Mouse (Mus musculus) Patski (cell line): ENCODE results near the gene Chmp5. TPM values are rescaled to one million over a fixed set of nuclear protein-coding genes. Genes with fewer than 3 reads are reported as not detected.

Experiments
- ATAC-seq: fragments of 100-300 bp; one replicate; pipeline ENCODE4 v1.8.0; 2021
- CTCF ChIA-PET: fragments of 350-600 bp; sonication (Branson Sonifier 250); formaldehyde crosslinking; loops from one replicate; lab custom pipeline; 2022; ENCODE audit warnings: inconsistent platforms; lab: Charles Lee
- POLR2A ChIA-PET: fragments of 350-600 bp; sonication (Branson Sonifier 250); formaldehyde crosslinking; loops from one replicate; lab custom pipeline; 2022; ENCODE audit warnings: antibody characterized with exemption, inconsistent platforms; lab: Charles Lee
- DNase-seq: peaks from one replicate; pipeline ENCODE4 v3.0.0-alpha.2; 2011; ENCODE audit warnings: low read depth, low spot score
- H3K27me3 ChIP-seq: fragments of 371-371 bp; one replicate; pipeline ENCODE4 v1.5.1; 2021
- CTCF ChIP-seq: fragments of 100-300 bp; IDR thresholded peaks from one replicate; pipeline ENCODE4 v1.5.1; 2021
- in situ Hi-C: fragments of 300-500 bp; cut with MboI; formaldehyde crosslinking; loops from 3 replicates; pipeline ENCODE4 v1.11.1; 2018; ENCODE audit warnings: low pct_unique_long_range_greater_than_20kb, mixed read lengths
- polyA plus RNA-seq: library from polyadenylated mRNA; unstranded; gene quantifications from one replicate; pipeline ENCODE4 v1.2.3, GENCODE M21; 2021

The Chmp5 gene
- 110 TPM for polyA plus RNA-seq

DNA sequence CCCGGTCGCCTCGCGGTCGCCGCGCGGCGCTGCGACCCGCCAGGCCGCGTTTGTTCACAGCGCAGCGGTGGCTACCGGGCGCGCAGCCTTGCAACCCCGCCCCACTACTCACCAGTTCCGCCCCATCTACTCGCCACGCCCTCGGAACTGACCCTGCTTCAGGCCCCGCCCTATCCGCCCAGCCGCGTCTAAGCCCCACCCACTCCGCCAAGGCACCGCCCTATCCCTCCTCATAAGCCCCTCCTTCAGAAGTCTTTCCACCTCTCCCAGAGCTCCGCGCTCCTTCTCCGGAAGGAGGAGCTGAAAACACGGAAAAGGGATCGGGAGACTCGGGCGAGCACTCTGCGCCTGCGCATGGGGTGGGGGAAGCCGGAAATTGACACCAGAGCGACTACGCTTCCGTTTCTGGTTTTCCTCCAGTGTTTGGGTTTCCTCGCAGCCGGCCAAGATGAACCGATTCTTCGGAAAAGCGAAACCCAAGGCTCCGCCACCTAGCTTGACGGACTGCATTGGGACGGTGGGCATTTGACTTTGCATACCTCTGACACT lies at the start of gene Chmp5, which contains the start of gene Bag1:
Chmp5 (plus strand) TSS at position 248 of the 549 bp plus-strand sequence.
Bag1 (minus strand) TSS at position 135 of the 549 bp plus-strand sequence.
- ATAC-seq = peak; percentile 95

DNA sequence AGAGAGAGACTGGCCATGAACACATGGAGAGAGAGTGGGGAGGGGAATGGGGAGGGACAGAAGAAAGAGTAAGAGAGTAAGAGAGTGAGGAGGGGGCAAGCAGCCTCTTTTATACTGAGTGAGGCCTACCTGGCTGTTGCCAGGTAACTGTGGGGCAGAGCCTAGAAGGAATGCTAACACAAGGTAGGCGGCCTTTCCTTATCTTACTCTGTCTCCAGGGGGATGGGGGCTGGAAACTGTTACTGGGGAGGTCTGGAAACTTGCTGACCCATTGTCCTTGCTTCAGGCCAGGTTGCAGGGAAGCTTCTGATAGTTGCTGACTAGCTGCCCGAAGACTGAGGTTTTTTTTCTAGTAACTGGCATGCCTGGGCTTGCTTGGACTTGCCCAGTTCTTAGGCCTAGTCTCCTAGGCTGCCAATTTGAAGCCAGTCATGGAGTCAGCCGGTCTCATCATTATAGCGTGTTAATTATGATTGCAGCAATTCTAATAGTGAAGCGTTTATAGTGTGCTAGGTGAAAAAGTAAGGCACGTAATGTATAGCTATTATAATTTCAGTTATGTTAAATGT lies 49.6 kb upstream of the Chmp5 start:
- H3K27me3 ChIP-seq = no peaks in the 10 kb centered on the region
- TF ChIP-seq CTCF = no peak
- DNase-seq = no peak
- ChIA-PET POLR2A (no interaction called here), CTCF (interaction anchor here (1.0 to 1.5 kb wide), 2 partner anchors 12 to 13 kb away, joined by 3 read pairs; no protein-coding TSS in a partner anchor)
- in situ Hi-C loops = no loop called here
- ATAC-seq = no peak

More for the DNA sequence above, at the start of gene Chmp5, which contains the start of gene Bag1:
- DNase-seq = peak; percentile 96
- TF ChIP-seq CTCF = no peak
- ChIA-PET POLR2A (no interaction called here), CTCF (no interaction called here)
- no peaks in the 10 kb centered on the region for H3K27me3 ChIP-seq
- in situ Hi-C loops = no loop called here

DNA sequence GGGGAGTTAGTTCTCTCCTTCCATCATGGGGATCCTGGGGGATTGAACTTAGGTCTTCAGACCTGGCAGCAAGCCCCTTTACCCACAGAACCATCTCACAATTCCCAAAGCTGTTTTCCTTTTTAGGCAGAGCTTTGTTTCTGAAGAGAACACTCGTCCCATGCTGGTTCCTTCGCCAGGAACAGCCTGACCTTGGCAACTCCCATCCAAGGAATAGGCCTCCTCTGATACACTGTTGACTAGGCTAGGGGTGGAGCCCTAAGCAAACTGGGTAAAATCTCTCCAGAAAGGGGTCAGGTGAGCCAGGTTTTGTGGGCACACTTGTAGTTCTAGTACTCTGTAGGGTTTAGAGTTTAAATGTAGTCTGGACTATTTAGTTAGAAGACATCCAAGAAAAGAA lies 48.9 kb upstream of the Chmp5 start:
- ATAC-seq = no peak

DNA sequence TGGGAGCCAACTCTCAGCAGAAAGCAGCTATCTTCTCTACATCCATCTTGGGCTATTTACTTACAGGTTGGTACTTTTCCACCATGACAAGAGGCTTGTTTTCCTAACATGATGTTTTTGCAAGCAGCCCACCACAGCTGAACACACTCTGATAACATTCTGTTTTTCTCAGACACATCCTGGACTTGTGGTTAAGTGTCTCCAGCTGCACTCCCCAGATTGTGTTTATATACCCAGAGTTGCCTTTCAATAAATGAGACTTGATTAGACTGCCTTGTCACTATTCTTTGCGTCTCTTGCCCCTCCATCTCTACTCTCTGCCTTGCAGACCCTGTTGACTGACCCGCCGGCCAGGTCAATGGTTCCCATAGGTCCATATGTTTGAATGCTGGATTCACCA lies 48.1 kb upstream of the Chmp5 start:
- POLR2A ChIA-PET = no interaction called here
- TF ChIP-seq CTCF = no peak

More for the DNA sequence above, 48.9 kb upstream of the Chmp5 start:
- in situ Hi-C loops = no loop called here
- ChIA-PET CTCF (interaction anchor here (1.5 kb wide), 1 partner anchor 12 kb away, joined by 3 read pairs; no protein-coding TSS in a partner anchor), POLR2A (no interaction called here)
- H3K27me3 ChIP-seq = no peaks in the 10 kb centered on the region
- no peak for DNase-seq
- TF ChIP-seq CTCF = no peak

DNA sequence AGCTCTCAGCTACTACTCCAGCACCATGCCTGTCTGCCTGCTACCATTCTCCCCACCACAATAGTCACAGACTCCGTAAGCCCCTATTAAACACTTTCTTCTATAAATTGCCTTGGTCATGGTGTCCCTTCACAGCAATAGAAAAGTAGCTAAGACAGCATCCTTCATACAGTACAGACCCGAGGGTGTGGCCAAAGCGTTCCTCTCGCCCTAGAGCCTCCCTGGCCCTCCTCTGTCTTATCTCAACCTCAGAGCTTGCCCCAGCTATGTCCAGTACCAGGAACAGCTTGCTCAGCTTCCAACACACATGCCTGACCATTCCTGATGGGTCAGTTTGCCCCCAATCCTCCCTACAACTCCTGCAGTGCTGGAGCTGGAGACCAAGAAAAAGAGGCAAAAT lies 47.6 kb upstream of the Chmp5 start:
- TF ChIP-seq CTCF = no peak
- DNase-seq (no peak), ATAC-seq (no peak)
- in situ Hi-C loops = no loop called here
- H3K27me3 ChIP-seq = no peaks in the 10 kb centered on the region
- ChIA-PET POLR2A (no interaction called here), CTCF (interaction anchor here (1.7 kb wide), 1 partner anchor 127 kb away, joined by 6 read pairs; no protein-coding TSS in a partner anchor)

More for the DNA sequence above, 48.1 kb upstream of the Chmp5 start:
- DNase-seq = no peak
- CTCF ChIA-PET = interaction anchor here (1.5 to 1.7 kb wide), 2 partner anchors 13 to 127 kb away, joined by 3 to 6 read pairs; no protein-coding TSS in a partner anchor
- no peaks in the 10 kb centered on the region for H3K27me3 ChIP-seq
- in situ Hi-C loops = no loop called here
- no peak for ATAC-seq

DNA sequence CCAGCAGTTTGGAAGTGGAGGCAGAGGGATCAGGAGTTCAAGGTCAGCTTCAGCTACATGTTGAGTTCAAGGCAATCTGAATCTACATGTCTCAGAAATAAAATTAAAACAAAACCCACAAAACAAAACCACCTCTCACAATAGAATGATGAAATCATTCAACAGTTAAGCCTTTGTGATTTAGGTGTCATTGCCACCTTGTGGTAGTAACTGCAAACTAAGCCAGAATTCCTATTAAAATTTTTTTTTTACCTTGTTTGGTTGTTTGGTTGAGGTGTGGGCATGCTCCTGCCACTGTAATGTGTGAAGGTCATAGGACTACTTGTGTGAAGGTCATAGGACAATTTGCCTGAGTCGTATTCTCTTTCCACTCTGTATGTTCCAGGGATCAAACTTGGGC lies 41.9 kb upstream of the Chmp5 start:
- ChIA-PET POLR2A (no interaction called here), CTCF (interaction anchor here (1.0 to 3.9 kb wide), 7 partner anchors 21 to 131 kb away, joined by 3 to 52 read pairs (median 3); no protein-coding TSS in a partner anchor)
- in situ Hi-C loops = loop anchor here (5.0 kb wide), 1 partner anchor 134 kb away; no protein-coding TSS in a partner anchor
- DNase-seq (no peak), ATAC-seq (peak; percentile 17)
- H3K27me3 ChIP-seq = no peaks in the 10 kb centered on the region
- peak; percentile 50 for TF ChIP-seq CTCF

DNA sequence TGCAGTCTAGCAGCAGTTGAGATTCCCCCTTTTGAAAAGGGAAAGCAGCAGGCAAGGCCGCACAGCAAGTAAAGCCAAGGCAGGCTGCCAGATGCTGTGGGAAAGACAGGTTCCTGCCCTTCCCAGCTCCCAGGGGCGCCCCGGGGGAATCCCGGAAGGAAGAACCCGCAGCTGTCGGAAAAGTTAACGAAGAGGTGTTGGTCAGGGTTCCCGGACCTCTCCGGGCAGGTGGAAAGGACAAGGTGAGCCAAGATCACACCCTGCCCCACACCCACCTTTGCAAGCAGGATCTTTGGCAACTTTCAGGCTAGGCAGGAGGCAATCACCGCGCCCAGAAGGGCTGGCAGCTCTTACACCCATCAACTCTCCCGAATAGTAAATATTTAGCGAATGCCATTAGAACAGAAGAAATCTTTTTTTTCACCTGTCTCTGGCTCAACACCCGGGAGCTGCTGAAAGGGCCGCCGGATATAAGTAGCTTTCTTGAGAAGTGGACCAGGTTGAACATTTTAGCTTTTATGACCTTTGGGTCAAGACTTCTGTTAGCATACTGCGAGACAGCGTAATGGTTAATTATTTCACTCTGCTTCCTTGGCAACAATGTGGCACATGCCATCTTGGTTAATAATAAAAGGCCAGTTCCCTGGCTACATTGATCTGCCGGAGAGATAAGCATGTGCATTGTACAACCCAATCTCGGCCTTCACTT lies 39.8 kb upstream of the Chmp5 start:
- in situ Hi-C loops = loop anchor here (5.0 kb wide), 1 partner anchor 136 kb away; no protein-coding TSS in a partner anchor
- no peak for TF ChIP-seq CTCF
- ChIA-PET CTCF (interaction anchor here (1.3 to 3.9 kb wide), 2 partner anchors 30 to 134 kb away, joined by 6 to 52 read pairs; no protein-coding TSS in a partner anchor), POLR2A (interaction anchor here (0.6 kb wide), 1 partner anchor 41 kb away, joined by 3 read pairs; no protein-coding TSS in a partner anchor)
- ATAC-seq (no peak), DNase-seq (no peak)
- no peaks in the 10 kb centered on the region for H3K27me3 ChIP-seq

DNA sequence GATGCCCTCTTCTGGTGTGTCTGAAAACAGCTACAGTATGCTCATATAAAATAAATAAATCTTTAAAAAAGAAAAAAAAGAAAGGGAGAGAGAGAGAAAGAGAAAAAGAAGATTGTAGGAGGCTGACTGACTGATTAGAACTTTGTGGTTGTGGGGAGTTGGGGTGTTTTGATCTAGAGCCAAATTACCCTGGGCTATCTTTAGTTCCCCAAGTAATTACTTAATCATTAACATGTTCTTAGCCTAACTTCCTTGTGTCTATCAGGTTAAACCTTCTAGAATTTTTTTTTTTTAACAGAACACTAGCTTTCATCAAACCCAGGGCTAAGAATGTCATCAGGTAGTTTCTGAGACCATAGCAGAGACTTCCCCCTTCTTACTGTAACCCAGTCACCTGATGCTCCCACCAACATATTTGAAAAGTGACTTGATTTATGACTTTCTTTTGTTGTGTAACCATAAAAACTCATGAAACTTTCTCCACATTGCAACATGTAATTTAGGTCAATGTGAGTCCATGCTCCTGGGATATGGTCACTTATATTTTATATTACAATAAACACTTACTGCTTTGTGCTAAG lies 33.8 kb upstream of the Chmp5 start:
- ChIA-PET POLR2A (no interaction called here), CTCF (interaction anchor here (0.6 to 1.4 kb wide), 4 partner anchors 22 to 141 kb away, joined by 3 read pairs; no protein-coding TSS in a partner anchor)
- no peak for ATAC-seq
- in situ Hi-C loops = no loop called here
- no peaks in the 10 kb centered on the region for H3K27me3 ChIP-seq
- peak; percentile 3 for DNase-seq
- TF ChIP-seq CTCF = no peak

DNA sequence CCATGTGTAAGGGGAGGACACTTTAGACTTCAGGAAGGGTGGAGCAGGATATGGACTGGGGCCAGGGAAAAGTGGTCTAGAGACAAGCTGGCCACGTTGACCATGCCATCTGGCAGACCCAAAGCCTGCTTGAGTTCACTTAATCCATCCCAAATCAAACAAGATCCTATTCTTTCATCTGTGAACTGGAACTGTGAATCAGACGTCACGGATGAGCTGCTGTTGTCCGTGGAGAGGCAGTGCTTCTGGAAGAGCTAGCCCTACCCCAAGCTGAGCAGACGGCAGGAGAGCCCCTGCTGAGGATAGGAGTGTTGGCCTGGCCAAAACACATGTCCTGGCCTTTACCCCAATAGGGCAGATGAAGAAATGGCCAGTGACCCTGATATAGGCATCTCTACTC lies 32.3 kb upstream of the Chmp5 start:
- H3K27me3 ChIP-seq = no peaks in the 10 kb centered on the region
- peak; percentile 78 for DNase-seq
- ChIA-PET CTCF (interaction anchor here (1.2 kb wide), 1 partner anchor 141 kb away, joined by 3 read pairs; no protein-coding TSS in a partner anchor), POLR2A (no interaction called here)
- in situ Hi-C loops = no loop called here
- TF ChIP-seq CTCF = no peak
- ATAC-seq = peak; percentile 92

DNA sequence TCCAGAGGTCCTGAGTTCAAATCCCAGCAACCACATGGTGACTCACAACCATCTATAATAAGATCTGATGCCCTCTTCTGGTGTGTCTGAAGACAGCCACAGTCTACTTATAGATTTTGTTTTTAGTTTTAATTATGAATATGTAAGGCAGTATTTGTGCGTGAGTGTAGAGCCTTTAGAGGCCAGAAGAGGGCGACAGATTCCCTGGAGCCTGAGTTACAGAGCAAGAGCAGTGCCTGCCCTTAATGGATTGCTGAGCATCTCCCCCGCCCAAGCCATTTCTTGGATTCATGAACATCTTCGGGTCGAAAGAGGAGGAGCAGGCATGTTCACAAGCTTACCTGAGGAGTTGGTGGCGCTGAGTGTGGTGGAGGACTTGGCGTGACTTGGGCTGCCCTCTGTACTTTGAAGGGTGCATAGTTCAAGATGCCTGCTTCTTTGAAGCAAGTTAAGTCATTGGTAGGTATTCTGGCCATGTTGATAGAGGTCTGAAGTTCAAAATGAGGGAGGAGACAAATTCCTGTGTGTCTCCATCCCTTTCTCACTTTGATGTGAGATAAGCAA lies 31.5 kb upstream of the Chmp5 start:
- ChIA-PET CTCF (interaction anchor here (1.2 kb wide), 1 partner anchor 142 kb away, joined by 3 read pairs; no protein-coding TSS in a partner anchor), POLR2A (no interaction called here)
- in situ Hi-C loops = no loop called here
- no peak for TF ChIP-seq CTCF
- no peak for DNase-seq
- H3K27me3 ChIP-seq = no peaks in the 10 kb centered on the region
- no peak for ATAC-seq
